Mouse (Mus musculus): Measurements from ENCODE around the gene Gzmk. TPM values are rescaled to one million over a fixed set of nuclear protein-coding genes. Genes with fewer than 3 reads are reported as not detected.

The Gzmk gene
- polyA plus RNA-seq, 1 experiment from 2014 or later, result not detected

- Histone ChIP-seq H3K27ac (replicated peaks) (no peak overlapping the region), H3K4me1 (peaks cover 13% of the 10 kb centered on the region), H3K27me3 (replicated peaks; ENCODE audit: low read depth, poor library complexity, severe bottlenecking) (no peaks in the 10 kb centered on the region), H3K9me3 (no peaks in the 10 kb centered on the region), H3K36me3 (replicated peaks) (no peaks in the 10 kb centered on the region), H3K4me3 (no peak overlapping the region)
- 46% methylated on average over 3 of the region's 3 CpGs for WGBS
- no peak for DNase-seq (ENCODE audit: low spot score)
Observed at GRCm38 (mm10) chr13:113199331-113199730, 26.4 kb downstream of the Gzmk start.

GRCm38 (mm10) chr13:113197872-113198502 lies 27.7 kb downstream of the Gzmk start:
- H3K4me1 ChIP-seq, result peaks cover 13% of the 10 kb centered on the region
- no peaks in the 10 kb centered on the region for H3K27me3 ChIP-seq (replicated peaks; ENCODE audit: low read depth, poor library complexity, severe bottlenecking)
- no peaks in the 10 kb centered on the region for H3K9me3 ChIP-seq
- no peak for DNase-seq (ENCODE audit: low spot score)
- WGBS, result 85% methylated on average over 9 of the region's 9 CpGs
- no peak overlapping the region for H3K27ac ChIP-seq (replicated peaks)
- no peaks in the 10 kb centered on the region for H3K36me3 ChIP-seq (replicated peaks)
- no peak overlapping the region for H3K4me3 ChIP-seq

- DNase-seq (ENCODE audit: low spot score), result no peak
- Histone ChIP-seq H3K4me3 (no peak overlapping the region), H3K36me3 (replicated peaks) (no peaks in the 10 kb centered on the region)
Observed at GRCm38 (mm10) chr13:113196808-113197674, 28.7 kb downstream of the Gzmk start.

GRCm38 (mm10) chr13:113183720-113184119 lies 42.0 kb downstream of the Gzmk start:
- WGBS, result 87% methylated on average over 4 of the region's 4 CpGs

More at GRCm38 (mm10) chr13:113196808-113197674, 28.7 kb downstream of the Gzmk start:
- H3K27ac ChIP-seq (replicated peaks), result no peak overlapping the region
- no peaks in the 10 kb centered on the region for H3K27me3 ChIP-seq (replicated peaks; ENCODE audit: low read depth, poor library complexity, severe bottlenecking)
- WGBS, result 70% methylated on average over 13 of the region's 13 CpGs
- H3K4me1 ChIP-seq, result peaks cover 13% of the 10 kb centered on the region
- no peaks in the 10 kb centered on the region for H3K9me3 ChIP-seq

GRCm38 (mm10) chr13:113183310-113183709 lies 42.4 kb downstream of the Gzmk start:
- peaks cover 5% of the 10 kb centered on the region; the same call in 1 of the 2 replicates for H3K9me3 ChIP-seq
- 92% methylated on average over 8 of the region's 8 CpGs for WGBS
- no peak overlapping the region for H3K27ac ChIP-seq (replicated peaks)
- DNase-seq (ENCODE audit: low spot score), result no peak
- no peaks in the 10 kb centered on the region for H3K27me3 ChIP-seq (replicated peaks; ENCODE audit: low read depth, poor library complexity, severe bottlenecking)
- no peak overlapping the region for H3K4me3 ChIP-seq
- H3K36me3 ChIP-seq (replicated peaks), result no peaks in the 10 kb centered on the region
- H3K4me1 ChIP-seq, result no peaks in the 10 kb centered on the region

More at GRCm38 (mm10) chr13:113183720-113184119, 42.0 kb downstream of the Gzmk start:
- no peak overlapping the region for H3K27ac ChIP-seq (replicated peaks)
- H3K9me3 ChIP-seq, result peaks cover 7% of the 10 kb centered on the region; the same call in 1 of the 2 replicates
- H3K27me3 ChIP-seq (replicated peaks; ENCODE audit: low read depth, poor library complexity, severe bottlenecking), result no peaks in the 10 kb centered on the region
- no peaks in the 10 kb centered on the region for H3K36me3 ChIP-seq (replicated peaks)
- DNase-seq (ENCODE audit: low spot score), result no peak
- H3K4me1 ChIP-seq, result no peaks in the 10 kb centered on the region
- H3K4me3 ChIP-seq, result no peak overlapping the region

- H3K9me3 ChIP-seq, result no peaks in the 10 kb centered on the region
- H3K36me3 ChIP-seq (replicated peaks), result no peaks in the 10 kb centered on the region
- no peaks in the 10 kb centered on the region for H3K27me3 ChIP-seq (replicated peaks; ENCODE audit: low read depth, poor library complexity, severe bottlenecking)
- H3K27ac ChIP-seq (replicated peaks), result no peak overlapping the region
- no peak for DNase-seq (ENCODE audit: low spot score)
- H3K4me3 ChIP-seq, result no peak overlapping the region
- WGBS, result 91% methylated on average over 6 of the region's 6 CpGs
- no peaks in the 10 kb centered on the region for H3K4me1 ChIP-seq
Observed at GRCm38 (mm10) chr13:113174162-113174561, 51.5 kb downstream of the Gzmk start.

GRCm38 (mm10) chr13:113170256-113170655 lies 55.5 kb downstream of the Gzmk start:
- H3K9me3 ChIP-seq, result no peaks in the 10 kb centered on the region
- H3K4me3 ChIP-seq, result no peak overlapping the region
- no peaks in the 10 kb centered on the region for H3K36me3 ChIP-seq (replicated peaks)
- DNase-seq (ENCODE audit: low spot score), result no peak
- no peaks in the 10 kb centered on the region for H3K27me3 ChIP-seq (replicated peaks; ENCODE audit: low read depth, poor library complexity, severe bottlenecking)
- no peaks in the 10 kb centered on the region for H3K4me1 ChIP-seq
- no peak overlapping the region for H3K27ac ChIP-seq (replicated peaks)

- Histone ChIP-seq H3K9me3 (no peaks in the 10 kb centered on the region), H3K4me3 (no peak overlapping the region), H3K36me3 (replicated peaks) (no peaks in the 10 kb centered on the region), H3K27me3 (replicated peaks; ENCODE audit: low read depth, poor library complexity, severe bottlenecking) (no peaks in the 10 kb centered on the region), H3K27ac (replicated peaks) (no peak overlapping the region), H3K4me1 (no peaks in the 10 kb centered on the region)
- no peak for DNase-seq (ENCODE audit: low spot score)
- whole genome bisulfite sequencing, result 82% methylated on average over 9 of the region's 9 CpGs
Observed at GRCm38 (mm10) chr13:113168018-113168534, 57.6 kb downstream of the Gzmk start.

- Histone ChIP-seq H3K27ac (replicated peaks) (no peak overlapping the region), H3K27me3 (replicated peaks; ENCODE audit: low read depth, poor library complexity, severe bottlenecking) (no peaks in the 10 kb centered on the region), H3K4me3 (no peak overlapping the region), H3K9me3 (no peaks in the 10 kb centered on the region), H3K4me1 (no peaks in the 10 kb centered on the region), H3K36me3 (replicated peaks) (no peaks in the 10 kb centered on the region)
- no peak for DNase-seq (ENCODE audit: low spot score)
- WGBS, result 86% methylated on average over 5 of the region's 5 CpGs
Observed at GRCm38 (mm10) chr13:113164252-113165005, 61.3 kb downstream of the Gzmk start.

GRCm38 (mm10) chr13:113151556-113151955 lies 74.2 kb downstream of the Gzmk start:
- Histone ChIP-seq H3K27me3 (replicated peaks; ENCODE audit: low read depth, poor library complexity, severe bottlenecking) (no peaks in the 10 kb centered on the region), H3K9me3 (no peaks in the 10 kb centered on the region), H3K36me3 (replicated peaks) (no peaks in the 10 kb centered on the region), H3K27ac (replicated peaks) (no peak overlapping the region), H3K4me3 (no peak overlapping the region), H3K4me1 (no peaks in the 10 kb centered on the region)
- WGBS, result 73% methylated on average over 4 of the region's 4 CpGs
- DNase-seq (ENCODE audit: low spot score), result no peak

- Histone ChIP-seq H3K4me3 (no peak overlapping the region), H3K9me3 (no peaks in the 10 kb centered on the region), H3K4me1 (no peaks in the 10 kb centered on the region), H3K36me3 (replicated peaks) (no peaks in the 10 kb centered on the region), H3K27me3 (replicated peaks; ENCODE audit: low read depth, poor library complexity, severe bottlenecking) (no peaks in the 10 kb centered on the region), H3K27ac (replicated peaks) (no peak overlapping the region)
- 89% methylated on average over 1 of the region's 1 CpGs for WGBS
- no peak for DNase-seq (ENCODE audit: low spot score)
Observed at GRCm38 (mm10) chr13:113139597-113139996, 86.1 kb downstream of the Gzmk start.

- Histone ChIP-seq H3K27me3 (replicated peaks; ENCODE audit: low read depth, poor library complexity, severe bottlenecking) (no peaks in the 10 kb centered on the region), H3K27ac (replicated peaks) (no peak overlapping the region), H3K9me3 (no peaks in the 10 kb centered on the region), H3K4me1 (no peaks in the 10 kb centered on the region), H3K4me3 (no peak overlapping the region), H3K36me3 (replicated peaks) (no peaks in the 10 kb centered on the region)
- no peak for DNase-seq (ENCODE audit: low spot score)
- 89% methylated on average over 1 of the region's 1 CpGs for WGBS
Observed at GRCm38 (mm10) chr13:113129974-113130373, 95.7 kb downstream of the Gzmk start.
